Mouse (Mus musculus) forebrain, embryonic 10.5 days (tissue): ENCODE measurements around the gene Gprc5c. TPM values are rescaled to one million over a fixed set of nuclear protein-coding genes. Genes with fewer than 3 reads are reported as not detected.
A peak's percentile ranks its signal among the peaks of the same experiment; 100 is the strongest.

Experiments
- DNase-seq: peaks from one replicate; pipeline ENCODE4 v3.0.0-alpha.2; 2017; ENCODE audit warnings: low spot score; ENCODE audit errors: extremely low spot score
- H3K27ac ChIP-seq: fragments of 300-500 bp; sonication (generic); 2 replicates; pipeline ENCODE4 v1.5.1; 2016; ENCODE audit warnings: mild to moderate bottlenecking
- H3K27me3 ChIP-seq: fragments of 300-500 bp; sonication (generic); 2 replicates; pipeline ENCODE4 v1.6.1; 2016; ENCODE audit warnings: mild to moderate bottlenecking; ENCODE audit not compliant: poor library complexity, severe bottlenecking
- H3K36me3 ChIP-seq: fragments of 300-500 bp; sonication (generic); replicated peaks from 2 replicates; pipeline ENCODE4 v1.6.1; 2016; ENCODE audit warnings: mild to moderate bottlenecking, moderate library complexity
- H3K4me1 ChIP-seq: fragments of 300-500 bp; sonication (generic); 2 replicates; pipeline ENCODE4 v1.6.1; 2016
- H3K4me3 ChIP-seq: fragments of 300-500 bp; sonication (generic); 2 replicates; pipeline ENCODE4 v1.5.1; 2016; ENCODE audit warnings: mild to moderate bottlenecking, moderate library complexity
- H3K9me3 ChIP-seq: fragments of 300-500 bp; sonication (generic); 2 replicates; pipeline ENCODE4 v1.6.1; 2016; ENCODE audit warnings: mild to moderate bottlenecking, moderate library complexity
- WGBS: fragments of 180-500 bp; shearing (Covaris S2); methylation state at CpG from one replicate; pipeline ENCODE4 v1.1.7; 2016; 5-methylcytosine and 5-hydroxymethylcytosine counted together
- polyA plus RNA-seq: library from polyadenylated mRNA; unstranded; fragments of >200 nt; fragmentation: Nextera tagmentation; extraction: Ambion mirVana; gene quantifications from 2 replicates; pipeline ENCODE4 v1.2.1, GENCODE M21; 2016

The Gprc5c gene
- 31.7 and 32.3 TPM in 2 replicates for polyA plus RNA-seq

DNA sequence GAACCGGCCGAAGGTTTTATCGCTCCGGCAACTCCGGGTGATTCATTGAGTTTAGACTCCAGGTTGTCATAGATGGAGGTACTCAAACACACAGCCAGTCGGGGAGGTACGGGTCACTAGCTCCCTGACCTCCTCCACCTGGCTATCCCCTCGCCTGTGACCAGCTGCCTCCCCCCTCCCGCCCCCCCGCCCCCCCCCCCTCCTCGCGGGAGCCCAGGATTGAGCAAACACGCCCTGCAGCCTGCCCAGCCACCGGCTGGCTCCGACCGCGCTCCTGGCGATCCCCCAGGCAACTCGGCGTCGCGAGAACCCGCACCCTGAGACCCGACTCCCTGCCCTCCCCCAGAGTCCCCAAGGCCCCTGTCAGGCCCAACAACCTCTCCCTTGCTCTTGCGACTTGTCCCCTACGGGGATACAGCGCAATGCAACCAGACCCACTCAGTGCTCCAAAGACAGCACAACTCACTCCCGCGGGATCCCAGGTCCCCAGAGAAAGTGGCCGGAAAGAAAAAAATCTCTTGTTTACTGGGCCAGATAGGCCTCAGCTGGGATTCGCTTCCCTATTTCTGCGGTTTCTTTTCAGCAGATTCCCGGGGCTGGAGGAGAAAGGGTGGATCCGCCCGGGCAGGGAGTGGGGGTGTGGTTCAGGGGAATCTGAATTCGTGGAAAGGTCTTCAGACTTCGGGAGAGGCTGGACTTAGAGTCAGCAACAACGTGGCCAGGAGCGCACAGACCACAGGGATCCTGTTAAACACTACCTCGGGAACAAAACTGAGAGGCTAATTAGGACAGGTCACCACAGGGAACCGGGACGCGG is at the start of gene Gprc5c:
Gene Gprc5c, plus strand, starts transcription at position 701 of the 817 bp plus-strand sequence.
- Histone ChIP-seq H3K4me1 (peaks cover 64% of the 10 kb centered on the region), H3K27ac (peak within 1 kb of the TSS; percentile 89), H3K27me3 (peaks cover 70% of the 10 kb centered on the region), H3K4me3 (peak within 1 kb of the TSS; percentile 78), H3K36me3 (no peaks in the 10 kb centered on the region), H3K9me3 (no peaks in the 10 kb centered on the region)
- peak; percentile 57 for DNase-seq
- under 1% methylated on average over 36 of the region's 43 CpGs for WGBS

DNA sequence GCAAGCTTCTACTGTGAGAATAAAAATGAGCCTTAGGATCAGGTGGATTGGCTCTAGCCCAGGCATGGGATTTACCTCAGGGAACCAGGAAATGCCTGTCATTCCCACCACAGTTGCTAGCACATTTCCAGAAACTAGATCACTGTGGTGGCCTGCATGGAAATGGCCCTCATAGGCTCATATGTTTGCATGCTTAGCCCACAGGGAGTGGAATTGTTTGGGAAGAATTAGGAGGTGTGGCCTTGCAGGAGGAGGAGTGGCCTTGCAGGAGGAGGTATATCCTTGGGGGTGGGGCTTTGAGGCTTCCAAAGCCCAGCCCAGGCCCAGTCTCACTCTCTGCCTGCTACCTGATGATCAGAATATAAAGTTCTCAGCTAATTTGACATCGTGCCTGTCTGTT is 49.0 kb upstream of the Gprc5c start:
- 88% methylated on average over 1 of the region's 1 CpGs for whole genome bisulfite sequencing
- Histone ChIP-seq H3K4me1 (peaks cover 48% of the 10 kb centered on the region), H3K27me3 (peaks cover 36% of the 10 kb centered on the region), H3K27ac (no peak overlapping the region), H3K36me3 (no peaks in the 10 kb centered on the region), H3K4me3 (no peak overlapping the region), H3K9me3 (no peaks in the 10 kb centered on the region)
- no peak for DNase-seq

DNA sequence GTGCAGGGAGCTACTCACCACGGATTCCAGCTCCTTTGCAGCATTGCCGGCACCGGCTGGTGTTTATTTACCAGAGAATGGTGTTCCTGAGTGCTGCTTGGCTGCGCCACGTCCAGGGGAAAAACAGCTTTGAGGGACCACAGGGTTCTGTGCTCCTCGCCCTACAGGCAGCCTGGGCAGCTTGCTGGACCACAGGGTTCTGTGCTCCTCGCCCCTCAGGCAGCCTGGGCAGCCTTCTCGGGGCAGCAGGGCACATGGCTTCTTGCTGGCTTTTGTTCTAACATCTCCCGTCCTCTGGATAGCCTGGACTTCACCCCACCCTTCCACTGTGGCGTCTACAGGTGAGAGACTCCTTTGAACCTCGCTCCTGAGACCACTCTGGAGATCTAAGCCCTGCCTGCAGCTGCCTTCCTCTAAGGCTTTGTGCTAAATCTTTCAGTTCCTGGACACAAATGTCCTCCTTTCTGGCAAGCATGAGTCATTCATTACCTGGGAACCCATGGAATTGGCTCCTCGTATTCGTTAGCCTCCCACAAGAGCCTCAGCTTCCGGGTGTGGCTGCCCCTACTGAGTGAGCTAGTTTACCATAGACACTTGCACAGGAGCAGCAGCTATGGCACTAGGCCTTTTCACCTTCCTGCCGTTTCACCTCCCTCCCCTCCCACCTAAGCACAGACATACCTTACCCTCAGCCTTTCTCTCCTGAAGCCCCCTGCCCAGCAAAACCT is 48.2 kb upstream of the Gprc5c start:
- Histone ChIP-seq H3K36me3 (no peaks in the 10 kb centered on the region), H3K4me1 (peaks cover 49% of the 10 kb centered on the region), H3K27ac (peak overlapping the region; percentile 75), H3K4me3 (no peak overlapping the region), H3K27me3 (peaks cover 36% of the 10 kb centered on the region), H3K9me3 (no peaks in the 10 kb centered on the region)
- WGBS, result 64% methylated on average over 15 of the region's 15 CpGs
- no peak for DNase-seq

DNA sequence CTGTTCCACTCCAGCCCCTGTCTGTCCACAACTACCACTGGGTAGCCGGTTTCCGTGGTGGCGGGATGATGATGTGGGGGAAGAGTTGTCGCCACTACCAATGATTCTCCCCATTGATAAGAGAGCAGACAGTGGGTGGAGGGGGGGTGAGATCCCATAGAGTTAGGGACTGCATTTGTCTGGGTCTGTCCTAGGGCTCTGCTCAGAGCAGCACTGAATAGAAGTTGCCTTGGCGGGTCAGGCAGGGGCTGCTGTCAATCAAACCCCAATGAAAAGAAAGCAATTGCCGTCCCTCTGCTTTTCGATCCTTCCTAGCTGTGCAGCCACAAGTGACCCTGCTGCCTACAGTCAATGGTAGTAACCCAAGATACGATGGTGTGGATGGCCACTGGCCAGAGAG is 47.0 kb upstream of the Gprc5c start:
- H3K27ac ChIP-seq, result peak overlapping the region; percentile 72

DNA sequence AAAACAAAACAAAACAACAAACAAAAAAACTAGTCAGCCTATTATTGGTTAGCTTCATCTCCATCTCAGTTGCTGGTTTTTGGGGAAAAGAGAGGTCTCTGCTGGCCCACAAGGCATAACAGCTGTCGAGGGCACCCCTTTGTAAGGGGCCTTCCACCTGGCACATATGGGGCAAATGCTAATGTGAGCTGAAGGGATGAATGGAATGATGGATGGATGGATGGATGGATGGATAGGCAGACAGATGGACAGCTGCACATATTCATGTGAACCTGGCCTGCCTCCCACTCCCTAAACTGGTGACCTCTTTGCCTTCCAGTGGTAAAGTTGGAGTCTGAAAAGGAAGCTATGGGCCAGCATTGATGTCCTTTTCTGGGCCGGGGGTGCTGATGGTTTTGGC is 43.9 kb upstream of the Gprc5c start:
- 77% methylated on average over 2 of the region's 2 CpGs for WGBS
- Histone ChIP-seq H3K36me3 (no peaks in the 10 kb centered on the region), H3K27ac (peak overlapping the region; percentile 58; the same call in 1 of the 2 replicates), H3K27me3 (peaks cover 41% of the 10 kb centered on the region), H3K9me3 (no peaks in the 10 kb centered on the region), H3K4me3 (no peak overlapping the region), H3K4me1 (peaks cover 69% of the 10 kb centered on the region)
- DNase-seq, result no peak

More for the DNA sequence above, 47.0 kb upstream of the Gprc5c start:
- peaks cover 58% of the 10 kb centered on the region for H3K4me1 ChIP-seq
- DNase-seq, result no peak
- H3K27me3 ChIP-seq, result peaks cover 41% of the 10 kb centered on the region
- H3K9me3 ChIP-seq, result no peaks in the 10 kb centered on the region
- no peaks in the 10 kb centered on the region for H3K36me3 ChIP-seq
- 29% methylated on average over 8 of the region's 8 CpGs for WGBS
- H3K4me3 ChIP-seq, result no peak overlapping the region

DNA sequence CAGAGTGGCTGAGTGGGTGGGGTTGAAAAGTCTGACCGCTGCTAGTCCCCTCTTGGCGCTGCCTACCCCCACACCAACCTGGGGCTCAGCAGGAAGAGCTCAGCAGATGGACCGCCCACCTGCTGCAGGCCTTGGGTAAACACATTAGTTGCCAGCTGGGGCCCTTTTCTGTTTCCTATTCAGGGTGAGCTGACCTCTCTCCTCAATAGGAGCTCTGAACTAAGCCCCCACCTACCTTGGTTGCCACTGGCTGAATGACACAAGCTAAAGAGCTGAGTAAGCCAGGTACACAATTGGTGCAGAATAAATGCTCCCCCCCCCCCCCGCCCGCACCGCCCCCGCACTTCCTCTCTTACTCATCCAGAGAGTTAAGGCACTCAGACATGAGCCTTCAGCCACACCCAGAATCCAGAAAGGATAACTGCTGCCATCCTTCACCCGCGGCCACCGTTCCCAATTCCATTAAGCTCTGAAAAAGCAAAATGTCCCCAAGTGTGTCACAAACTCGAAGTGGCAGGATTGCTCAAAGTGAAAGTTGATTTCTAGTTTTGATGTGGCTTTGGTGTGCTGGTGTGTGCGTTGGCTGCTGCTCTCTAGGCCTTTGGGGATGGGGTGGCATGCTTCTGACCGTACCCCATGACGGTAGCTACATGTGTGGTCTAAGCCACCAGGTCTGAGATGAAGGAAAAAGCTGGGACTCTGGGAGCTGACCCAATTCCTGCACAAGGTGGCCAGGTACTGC is 43.1 kb upstream of the Gprc5c start:
- peaks cover 35% of the 10 kb centered on the region for H3K27me3 ChIP-seq
- no peak overlapping the region for H3K4me3 ChIP-seq
- peaks cover 65% of the 10 kb centered on the region for H3K4me1 ChIP-seq
- H3K27ac ChIP-seq, result peak overlapping the region; percentile 58
- H3K36me3 ChIP-seq, result no peaks in the 10 kb centered on the region
- no peaks in the 10 kb centered on the region for H3K9me3 ChIP-seq
- WGBS, result 18% methylated on average over 14 of the region's 14 CpGs
- DNase-seq, result no peak

DNA sequence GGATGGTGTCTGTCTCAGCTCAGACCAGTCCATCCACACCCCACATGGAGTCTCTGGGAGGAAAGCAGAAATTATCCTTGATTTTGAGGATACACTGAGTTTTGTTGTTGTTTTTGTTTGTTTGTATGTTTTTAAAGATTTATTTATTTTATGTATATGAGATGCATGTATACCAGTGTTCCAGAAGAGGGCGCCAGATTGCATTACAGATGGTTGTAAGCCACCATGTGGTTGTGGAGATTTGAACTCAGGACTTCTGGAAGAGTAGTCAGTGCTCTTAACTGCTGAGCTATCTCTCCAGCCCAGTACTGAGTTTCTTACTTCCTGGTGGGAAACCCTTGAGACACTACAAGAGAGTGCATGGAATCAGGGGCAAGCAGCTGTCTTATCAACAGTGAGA is 41.6 kb upstream of the Gprc5c start:
- peaks cover 54% of the 10 kb centered on the region for H3K4me1 ChIP-seq
- no peak overlapping the region for H3K27ac ChIP-seq
- 67% methylated on average over 1 of the region's 1 CpGs for WGBS
- no peaks in the 10 kb centered on the region for H3K9me3 ChIP-seq
- DNase-seq, result no peak
- peaks cover 24% of the 10 kb centered on the region for H3K27me3 ChIP-seq
- no peaks in the 10 kb centered on the region for H3K36me3 ChIP-seq
- H3K4me3 ChIP-seq, result no peak overlapping the region

DNA sequence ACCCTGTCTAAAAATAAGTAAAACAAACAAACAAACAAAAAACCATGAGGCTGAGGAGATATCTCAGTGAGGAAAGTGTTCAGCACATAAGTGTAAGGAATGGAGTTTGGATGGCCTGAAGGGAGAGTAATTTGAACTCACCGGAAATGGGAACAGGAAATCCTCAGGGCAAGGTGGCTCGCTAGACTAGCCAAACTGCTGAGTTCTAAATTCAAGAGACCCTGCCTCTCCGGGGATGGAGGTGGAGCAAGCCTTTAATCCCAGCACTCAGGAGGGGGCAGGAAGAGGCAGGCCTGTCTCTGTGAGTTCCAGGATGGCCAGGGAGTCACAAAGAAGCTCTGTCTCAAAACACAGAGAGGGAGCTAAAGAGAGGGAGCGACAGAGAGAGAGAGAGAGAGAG is 40.6 kb upstream of the Gprc5c start:
- Histone ChIP-seq H3K36me3 (no peaks in the 10 kb centered on the region), H3K4me3 (no peak overlapping the region), H3K9me3 (no peaks in the 10 kb centered on the region), H3K27ac (peak overlapping the region; percentile 66), H3K4me1 (peaks cover 50% of the 10 kb centered on the region), H3K27me3 (peaks cover 15% of the 10 kb centered on the region)
- 21% methylated on average over 4 of the region's 4 CpGs for WGBS
- no peak for DNase-seq

DNA sequence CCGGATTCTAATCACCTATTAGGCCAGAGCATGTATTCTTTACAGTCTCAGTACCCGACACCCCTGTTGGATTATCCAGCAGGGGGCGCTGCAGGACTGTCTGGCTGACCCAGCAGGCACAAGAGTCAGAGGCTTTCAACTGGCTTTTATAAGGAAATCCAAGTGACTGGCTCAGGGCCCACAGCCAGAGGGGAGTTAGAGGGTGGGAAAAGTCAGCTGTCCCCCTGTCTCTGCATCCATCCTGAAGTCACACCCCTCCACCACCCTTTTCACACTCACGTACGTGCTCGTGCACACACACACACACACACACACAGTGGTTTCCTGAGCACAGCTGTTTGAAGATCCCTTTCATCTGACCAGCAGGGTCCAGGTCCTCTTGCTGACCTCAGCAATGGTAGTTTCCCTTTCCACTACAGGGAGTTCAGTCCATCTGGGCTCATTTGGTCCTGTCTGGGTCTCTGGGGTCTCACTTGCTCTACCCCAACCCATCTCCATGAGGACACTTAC is 38.2 kb upstream of the Gprc5c start:
- DNase-seq, result peak; percentile 91
- H3K4me1 ChIP-seq, result peaks cover 42% of the 10 kb centered on the region
- peaks cover 5% of the 10 kb centered on the region; the same call in 1 of the 2 replicates for H3K27me3 ChIP-seq
- H3K4me3 ChIP-seq, result no peak overlapping the region
- 15% methylated on average over 6 of the region's 6 CpGs for WGBS
- H3K36me3 ChIP-seq, result no peaks in the 10 kb centered on the region
- peaks cover under 1% of the 10 kb centered on the region; the same call in 1 of the 2 replicates for H3K9me3 ChIP-seq
- peak overlapping the region; percentile 64 for H3K27ac ChIP-seq

DNA sequence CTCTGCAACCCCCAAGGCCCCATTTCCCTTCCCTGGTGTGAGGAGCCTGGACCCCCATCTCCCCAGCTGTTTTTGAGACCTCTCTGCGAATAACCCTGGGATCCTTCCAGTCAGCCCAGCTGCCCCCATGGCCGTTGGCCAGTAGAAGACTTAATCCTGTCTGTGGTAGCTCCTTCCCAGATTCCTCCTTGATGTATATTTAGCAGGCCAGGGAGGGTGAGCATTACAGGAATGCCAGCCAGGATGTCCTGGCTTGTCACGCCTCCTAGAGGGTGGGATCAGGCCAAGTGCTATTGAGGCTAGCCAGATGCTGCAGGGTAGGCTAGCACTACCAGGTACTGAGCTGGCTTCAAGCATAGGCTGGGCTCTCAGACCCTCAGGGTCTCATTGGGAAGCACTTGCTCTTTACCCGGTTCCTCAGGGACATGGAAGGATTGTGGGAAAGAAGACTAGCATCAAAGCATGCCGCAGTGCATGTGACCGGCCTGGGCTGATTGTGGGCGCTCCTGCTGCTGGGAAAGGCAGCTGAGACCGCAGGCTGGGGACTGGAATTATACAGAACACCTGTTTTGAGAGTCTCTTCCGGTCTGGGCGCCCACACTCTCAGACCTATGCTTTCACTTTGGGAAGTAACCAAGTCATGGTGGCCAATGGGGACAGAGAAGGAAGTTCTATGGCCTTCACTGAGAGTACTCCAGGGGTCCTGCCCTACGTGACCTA is 35.9 kb upstream of the Gprc5c start:
- DNase-seq, result no peak
- no peaks in the 10 kb centered on the region for H3K36me3 ChIP-seq
- no peak overlapping the region for H3K4me3 ChIP-seq
- H3K27ac ChIP-seq, result no peak overlapping the region
- H3K9me3 ChIP-seq, result peaks cover 11% of the 10 kb centered on the region
- H3K27me3 ChIP-seq, result no peaks in the 10 kb centered on the region; the same call in 1 of the 2 replicates
- peaks cover 44% of the 10 kb centered on the region for H3K4me1 ChIP-seq
- 81% methylated on average over 11 of the region's 11 CpGs for WGBS

DNA sequence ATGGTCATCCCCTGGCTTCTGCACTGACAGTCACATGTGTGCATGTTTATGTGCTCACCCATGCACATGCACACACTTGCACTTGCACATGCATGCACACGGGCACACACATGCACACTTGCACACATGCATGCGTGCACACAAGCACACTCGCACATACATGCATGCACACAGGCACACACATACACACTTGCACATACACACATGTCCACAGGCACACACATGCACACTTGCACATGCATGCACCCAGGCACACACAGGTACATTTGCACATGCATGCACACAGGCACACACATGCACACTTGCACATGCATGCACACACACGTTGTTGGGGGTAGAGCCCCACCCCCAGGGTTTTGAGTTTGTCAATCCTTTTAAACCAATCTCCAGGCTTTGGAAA is 34.0 kb upstream of the Gprc5c start:
- Histone ChIP-seq H3K36me3 (no peaks in the 10 kb centered on the region), H3K27ac (no peak overlapping the region), H3K4me3 (no peak overlapping the region), H3K4me1 (peaks cover 48% of the 10 kb centered on the region), H3K9me3 (peaks cover 11% of the 10 kb centered on the region), H3K27me3 (peaks cover 8% of the 10 kb centered on the region)
- DNase-seq, result no peak
- WGBS, result 86% methylated on average over 4 of the region's 4 CpGs

DNA sequence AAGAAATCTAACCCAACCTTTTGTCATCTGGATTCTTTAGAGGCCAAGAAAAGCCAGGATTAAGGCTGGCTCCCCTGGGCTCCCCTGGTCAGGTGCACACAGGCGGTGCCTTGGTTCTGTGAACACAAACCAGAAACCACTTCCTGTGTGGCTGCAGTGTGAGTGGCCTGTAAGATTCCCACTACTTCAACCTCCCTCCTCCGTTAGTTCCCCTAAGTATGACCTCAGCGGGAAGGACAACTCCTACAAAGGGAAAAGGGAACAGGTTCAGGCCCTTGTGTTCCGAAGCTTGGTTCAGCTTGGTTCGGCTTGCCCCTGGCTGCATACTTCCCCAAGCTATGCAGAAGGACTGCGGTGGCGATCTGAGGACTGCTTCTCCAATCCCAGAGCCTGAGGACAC is 32.8 kb upstream of the Gprc5c start:
- no peaks in the 10 kb centered on the region for H3K36me3 ChIP-seq
- peaks cover 51% of the 10 kb centered on the region for H3K4me1 ChIP-seq
- no peak overlapping the region for H3K4me3 ChIP-seq
- H3K27ac ChIP-seq, result peak overlapping the region; percentile 27
- 96% methylated on average over 7 of the region's 7 CpGs for WGBS
- H3K27me3 ChIP-seq, result peaks cover 8% of the 10 kb centered on the region
- peaks cover 11% of the 10 kb centered on the region for H3K9me3 ChIP-seq
- DNase-seq, result no peak
